Mouse (Mus musculus) heart, adult 18-20 months (tissue): ENCODE measurements around the gene Kcnj8. TPM values are rescaled to one million over a fixed set of nuclear protein-coding genes. Genes with fewer than 3 reads are reported as not detected.
"Not testable (repeated sequence)": the region's sequence is repeated elsewhere in the genome, so short reads cannot be mapped to it uniquely, and the experiment has no call there.

ENCODE experiments used
- DNase-seq, 2 experiments: peaks; one replicate each; pipeline ENCODE4 v3.0.0; 2021 to 2022; ENCODE audit warnings: mixed read lengths in 1 of 2
- total RNA-seq, 2 experiments: library from RNA; stranded (reverse); gene quantifications; 2 replicates each; pipeline ENCODE4 v1.2.3; 2021

The Kcnj8 gene
- total RNA-seq, 2 experiments from 2014 or later, result 15.8 to 19.6 TPM

GRCm38 (mm10) chr6:142551482-142551881 is 19.9 kb downstream of the Kcnj8 start:
- DNase-seq, result peak; percentile 51 to 57

- DNase-seq, result no peak
Measured at GRCm38 (mm10) chr6:142550871-142551270, 20.5 kb downstream of the Kcnj8 start.

- DNase-seq, result no peak
Measured at GRCm38 (mm10) chr6:142548377-142548776, 23.0 kb downstream of the Kcnj8 start.

GRCm38 (mm10) chr6:142545132-142545531 is 26.3 kb downstream of the Kcnj8 start:
- DNase-seq, result peak; percentile 42 to 49

GRCm38 (mm10) chr6:142543648-142544047 is 27.8 kb downstream of the Kcnj8 start:
- no peak for DNase-seq

- DNase-seq, result no peak
Measured at GRCm38 (mm10) chr6:142542800-142543175, 28.6 kb downstream of the Kcnj8 start.

- DNase-seq, result no peak
Measured at GRCm38 (mm10) chr6:142542082-142542799, 29.2 kb downstream of the Kcnj8 start.

GRCm38 (mm10) chr6:142540561-142541160 is 30.8 kb downstream of the Kcnj8 start:
- no peak for DNase-seq

- no peak for DNase-seq
Measured at GRCm38 (mm10) chr6:142540131-142540530, 31.3 kb downstream of the Kcnj8 start.

GRCm38 (mm10) chr6:142538503-142538902 is 32.9 kb downstream of the Kcnj8 start:
- DNase-seq, result peak; percentile 55 to 71

GRCm38 (mm10) chr6:142533412-142533811 is 38.0 kb downstream of the Kcnj8 start:
- peak in 1 of 2 experiments; percentile 25 for DNase-seq

- DNase-seq, result no peak
Measured at GRCm38 (mm10) chr6:142532686-142533085, 38.7 kb downstream of the Kcnj8 start.

GRCm38 (mm10) chr6:142532141-142532540 is 39.3 kb downstream of the Kcnj8 start:
- DNase-seq, result no peak

- DNase-seq, result no peak
Measured at GRCm38 (mm10) chr6:142530378-142530777, 41.0 kb downstream of the Kcnj8 start.

GRCm38 (mm10) chr6:142529680-142530079 is 41.7 kb downstream of the Kcnj8 start:
- no peak for DNase-seq

GRCm38 (mm10) chr6:142527931-142528562 is 43.4 kb downstream of the Kcnj8 start:
- no peak for DNase-seq

GRCm38 (mm10) chr6:142524635-142525308 is 46.6 kb downstream of the Kcnj8 start:
- peak; percentile 65 to 87 for DNase-seq

GRCm38 (mm10) chr6:142521591-142522110 is 49.8 kb downstream of the Kcnj8 start:
- DNase-seq, result peak; percentile 74 to 81

- DNase-seq, result peak in 1 of 2 experiments; percentile 59
Measured at GRCm38 (mm10) chr6:142519110-142519509, 52.3 kb downstream of the Kcnj8 start.

- DNase-seq, result not testable (repeated sequence)
Measured at GRCm38 (mm10) chr6:142515379-142515778, 56.0 kb downstream of the Kcnj8 start.

- peak in 1 of 2 experiments; percentile 65 for DNase-seq
Measured at GRCm38 (mm10) chr6:142514912-142515311, 56.5 kb downstream of the Kcnj8 start.
